Mouse (Mus musculus): Measurements from ENCODE around the gene Rabgap1l.

Rabgap1l gene

GRCm38 (mm10) chr1:160789876-160790275 is 3.1 kb downstream of the Rabgap1l start:
- DNase-seq (ENCODE audit: extremely low read depth, insufficient read length, low spot score), result no peak

GRCm38 (mm10) chr1:160787926-160788325 is 5.1 kb downstream of the Rabgap1l start:
- no peak for DNase-seq (ENCODE audit: extremely low read depth, insufficient read length, low spot score)

- DNase-seq (ENCODE audit: extremely low read depth, insufficient read length, low spot score), result no peak
These were observed 5.8 kb downstream of the Rabgap1l start for GRCm38 (mm10) chr1:160787164-160787563.

- no peak for DNase-seq (ENCODE audit: extremely low read depth, insufficient read length, low spot score)
These were observed 6.4 kb downstream of the Rabgap1l start for GRCm38 (mm10) chr1:160786571-160786970.

GRCm38 (mm10) chr1:160785681-160786225 is 7.3 kb downstream of the Rabgap1l start:
- no peak for DNase-seq (ENCODE audit: extremely low read depth, insufficient read length, low spot score)

GRCm38 (mm10) chr1:160784122-160784521 is 8.9 kb downstream of the Rabgap1l start:
- DNase-seq (ENCODE audit: extremely low read depth, insufficient read length, low spot score), result no peak

- no peak for DNase-seq (ENCODE audit: extremely low read depth, insufficient read length, low spot score)
These were observed 18.8 kb downstream of the Rabgap1l start for GRCm38 (mm10) chr1:160774166-160774565.

- DNase-seq (ENCODE audit: extremely low read depth, insufficient read length, low spot score), result no peak
These were observed 27.4 kb downstream of the Rabgap1l start for GRCm38 (mm10) chr1:160765565-160765964.

- DNase-seq (ENCODE audit: extremely low read depth, insufficient read length, low spot score), result peak; percentile 13
These were observed 34.8 kb downstream of the Rabgap1l start for GRCm38 (mm10) chr1:160758243-160758642.

GRCm38 (mm10) chr1:160755359-160755758 is 37.7 kb downstream of the Rabgap1l start:
- no peak for DNase-seq (ENCODE audit: extremely low read depth, insufficient read length, low spot score)

- no peak for DNase-seq (ENCODE audit: extremely low read depth, insufficient read length, low spot score)
These were observed 42.4 kb downstream of the Rabgap1l start for GRCm38 (mm10) chr1:160750629-160751028.

- no peak for DNase-seq (ENCODE audit: extremely low read depth, insufficient read length, low spot score)
These were observed 46.2 kb downstream of the Rabgap1l start for GRCm38 (mm10) chr1:160746786-160747185.

GRCm38 (mm10) chr1:160745238-160745930 is 47.6 kb downstream of the Rabgap1l start:
- no peak for DNase-seq (ENCODE audit: extremely low read depth, insufficient read length, low spot score)

GRCm38 (mm10) chr1:160744009-160744408 is 49.0 kb downstream of the Rabgap1l start:
- DNase-seq (ENCODE audit: extremely low read depth, insufficient read length, low spot score), result no peak

GRCm38 (mm10) chr1:160743229-160743628 is 49.8 kb downstream of the Rabgap1l start:
- DNase-seq (ENCODE audit: extremely low read depth, insufficient read length, low spot score), result no peak

GRCm38 (mm10) chr1:160740650-160741049 is 52.4 kb downstream of the Rabgap1l start:
- DNase-seq (ENCODE audit: extremely low read depth, insufficient read length, low spot score), result no peak

GRCm38 (mm10) chr1:160734743-160735142 is 58.3 kb downstream of the Rabgap1l start:
- no peak for DNase-seq (ENCODE audit: extremely low read depth, insufficient read length, low spot score)

GRCm38 (mm10) chr1:160729944-160730343 is 63.1 kb downstream of the Rabgap1l start:
- no peak for DNase-seq (ENCODE audit: extremely low read depth, insufficient read length, low spot score)

GRCm38 (mm10) chr1:160717742-160718141 is 75.3 kb downstream of the Rabgap1l start:
- DNase-seq (ENCODE audit: extremely low read depth, insufficient read length, low spot score), result peak; percentile 13

- DNase-seq (ENCODE audit: extremely low read depth, insufficient read length, low spot score), result no peak
These were observed 78.3 kb downstream of the Rabgap1l start for GRCm38 (mm10) chr1:160714685-160715084.

GRCm38 (mm10) chr1:160713887-160714286 is 79.1 kb downstream of the Rabgap1l start:
- no peak for DNase-seq (ENCODE audit: extremely low read depth, insufficient read length, low spot score)

GRCm38 (mm10) chr1:160713383-160713782 is 79.6 kb downstream of the Rabgap1l start:
- no peak for DNase-seq (ENCODE audit: extremely low read depth, insufficient read length, low spot score)
